Comparison of ENCODE assay signal across 19 mouse cellular contexts in the genomic region with DNA sequence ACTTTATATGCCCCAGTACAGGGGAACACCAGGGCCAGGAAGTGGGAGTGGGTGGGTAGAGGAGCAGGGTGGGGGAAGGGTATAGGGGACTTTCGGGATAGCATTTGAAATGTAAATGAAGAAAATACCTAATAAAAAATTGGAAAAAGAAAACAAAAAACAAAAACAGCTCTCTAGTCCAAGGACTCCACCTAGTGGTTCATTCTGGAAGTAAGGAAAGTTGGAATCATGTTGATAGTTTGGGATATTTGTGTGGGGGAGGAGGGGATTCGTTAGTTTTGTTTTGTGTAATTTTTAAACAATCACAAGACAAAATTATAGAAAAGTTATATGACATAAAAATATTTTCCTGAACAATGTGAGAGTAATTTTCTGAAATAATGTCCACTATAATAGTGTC. TPM values are rescaled to one million over a fixed set of nuclear protein-coding genes. Genes with fewer than 3 reads are reported as not detected.
DNase-seq lines count a peak whose midpoint lies in the region; ATAC-seq and TF ChIP-seq lines count a peak whose summit lies in the region.
"Not testable (repeated sequence)": the region's sequence is repeated elsewhere in the genome, so short reads cannot be mapped to it uniquely, and the experiment has no call there.
"Had no signal": no experiment of that assay in that cellular context is flagged by ENCODE, and none has a peak within 500 bp of the region (broad histone marks: within the 10 kb centered on the region; RNA-seq: fewer than 3 reads in every experiment).

No protein-coding gene starts in this region.

- peak; percentile 10 for DNase-seq in ES-CJ7 (ENCODE audit: low read depth, low spot score)
- not testable (repeated sequence) for DNase-seq in gastrocnemius, adult 2 months; liver, postnatal 0 days
- peak; percentile 39 for DNase-seq in kidney, adult 2 months
- peak; percentile 50 for DNase-seq in mesoderm, embryonic 11.5 days (ENCODE audit: low read depth, low spot score)

- H3K9ac ChIP-seq in liver, postnatal 0 days (replicated peaks), result not testable (repeated sequence)

- not testable (repeated sequence) for H3K36me3 ChIP-seq in kidney, adult 2 months (ENCODE audit: control insufficient read depth, insufficient read depth, low read length); liver, postnatal 0 days (replicated peaks; ENCODE audit: insufficient read depth, low read length)

- not testable (repeated sequence) for H3K27ac ChIP-seq in bone marrow, adult 2 months (ENCODE audit: control insufficient read depth, insufficient read depth, low read depth, low read length, poor library complexity); cortical plate, adult 2 months (ENCODE audit: insufficient read depth, low read length); gastrocnemius, adult 2 months; kidney, adult 2 months (ENCODE audit: insufficient read depth, low read depth, low read length); liver, postnatal 0 days (ENCODE audit: low read depth)

- WGBS in bone marrow, adult 2 months, result 3% methylated on average over 2 of the region's 2 CpGs
- 0% methylated on average over 2 of the region's 2 CpGs for WGBS in kidney, adult 2 months
- WGBS in liver, postnatal 0 days (ENCODE audit: insufficient replicate concordance), result 2% methylated on average over 2 of the region's 2 CpGs

- TF ChIP-seq CTCF in bone marrow, adult 2 months (IDR thresholded peaks at IDR 0.05; ENCODE audit: control insufficient read depth, insufficient read depth, low read length), result 0 out of 2 replicates have a peak, but pooled peaks have one; percentile 3
- TF ChIP-seq CTCF in cortical plate, adult 2 months (IDR thresholded peaks at IDR 0.05; ENCODE audit: extremely low read depth, insufficient read depth, low read length), result peak; percentile 35; the same call in 1 of the 2 replicates
- peak; percentile 86 for TF ChIP-seq CTCF in gastrocnemius, adult 2 months (IDR thresholded peaks at IDR 0.05)
- TF ChIP-seq CTCF in kidney, adult 2 months (conservative IDR thresholded peaks at IDR 0.05; ENCODE audit: insufficient read depth, insufficient read length, low read depth, low read length), result 0 out of 2 replicates have a peak, but pooled peaks have one; percentile 28
- TF ChIP-seq CTCF in liver, postnatal 0 days (IDR thresholded peaks at IDR 0.05; ENCODE audit: low read depth), result peak; percentile 72

- H3K27me3 ChIP-seq in kidney, adult 2 months (replicated peaks; ENCODE audit: control insufficient read depth, insufficient read depth, low read length); liver, postnatal 0 days (ENCODE audit: insufficient read depth, low read length): not testable (repeated sequence)

- not testable (repeated sequence) for ATAC-seq in liver, postnatal 0 days

- intact Hi-C loops in gastrocnemius, adult 2 months (cut with DNase I), result loop anchor here (2.0 kb wide), 1 partner anchor 351 kb away; no protein-coding TSS in a partner anchor

- TF ChIP-seq POLR2A in bone marrow, adult 2 months (IDR thresholded peaks at IDR 0.05; ENCODE audit: borderline replicate concordance, control insufficient read depth, low read depth, low read length); cortical plate, adult 2 months (IDR thresholded peaks at IDR 0.05; ENCODE audit: extremely low read depth, insufficient read depth, low read length); kidney, adult 2 months (IDR thresholded peaks at IDR 0.05; ENCODE audit: low read depth, low read length): not testable (repeated sequence)

- H3K4me3 ChIP-seq in bone marrow, adult 2 months (replicated peaks; ENCODE audit: control insufficient read depth, low read depth, low read length); cortical plate, adult 2 months (ENCODE audit: insufficient read depth, low read length); gastrocnemius, adult 2 months; kidney, adult 2 months (ENCODE audit: insufficient read depth, low read depth, low read length); liver, postnatal 0 days (ENCODE audit: low read depth, low read length): not testable (repeated sequence)

- not testable (repeated sequence) for TF ChIP-seq EP300 in liver, postnatal 0 days (IDR thresholded peaks at IDR 0.05; ENCODE audit: low read depth)

- not testable (repeated sequence) for H3K4me1 ChIP-seq in bone marrow, adult 2 months (ENCODE audit: control insufficient read depth, insufficient read depth, low read length); cortical plate, adult 2 months (ENCODE audit: control insufficient read depth, insufficient read depth, low read length); kidney, adult 2 months (ENCODE audit: control insufficient read depth, insufficient read depth, low read length); liver, postnatal 0 days (ENCODE audit: insufficient read depth)

- not testable (repeated sequence) for H3K9me3 ChIP-seq in liver, postnatal 0 days (ENCODE audit: low read length)

- not testable (repeated sequence) for H3K4me2 ChIP-seq in liver, postnatal 0 days (ENCODE audit: low read depth, low read length)

RNA-seq across cellular contexts. Expression of a gene that starts 3.4 kb away (rescaled TPM):
- 51.0 and 66.0 TPM in 2 replicates for polyA plus RNA-seq in bone marrow, adult 2 months (2011; ENCODE audit: insufficient read depth, insufficient read length, low replicate concordance, missing spikeins)
- polyA plus RNA-seq in cortical plate, adult 2 months (2012; rRNA removed), result 34.6 and 36.1 TPM in 2 replicates
- 10 to 100 TPM; 15.2 to 22.4 TPM for total RNA-seq in gastrocnemius, adult 2 months (2021)
- 7.6 and 10.9 TPM in 2 replicates for polyA plus RNA-seq in kidney, adult 2 months (2012; rRNA removed)
- polyA plus RNA-seq in liver, postnatal 0 days (2015; fragmentation: Nextera tagmentation; extraction: Ambion mirVana), result 45.0 and 47.6 TPM in 2 replicates

RNA-seq across cellular contexts. Expression of a gene that starts 12.0 kb away (rescaled TPM):
- polyA plus RNA-seq in bone marrow, adult 2 months (2011; ENCODE audit: insufficient read depth, insufficient read length, low replicate concordance, missing spikeins), result not detected in 2 replicates
- polyA plus RNA-seq in cortical plate, adult 2 months (2012; rRNA removed), result not detected in 2 replicates
- total RNA-seq in gastrocnemius, adult 2 months (2021), result not detected
- polyA plus RNA-seq in kidney, adult 2 months (2012; rRNA removed), result not detected in 2 replicates
- polyA plus RNA-seq in liver, postnatal 0 days (2015; fragmentation: Nextera tagmentation; extraction: Ambion mirVana), result not detected in 2 replicates
- total RNA-seq: adrenal gland, postnatal 4 days; G1E; gastrocnemius, postnatal 25 days; heart, postnatal 36 days had no signal
- polyA plus RNA-seq: embryonic facial prominence, embryonic 12.5 days; G1E; heart, embryonic 11.5 days; inflammation-experienced regulatory T-cells, adult 6 months; kidney, embryonic 16.5 days; limb, embryonic 13.5 days; lung, embryonic 15.5 days; midbrain, embryonic 12.5 days; spleen, adult 2 months had no signal

RNA-seq across cellular contexts. Expression of a gene that starts 24.1 kb away (rescaled TPM):
- polyA plus RNA-seq in bone marrow, adult 2 months (2011; ENCODE audit: insufficient read depth, insufficient read length, low replicate concordance, missing spikeins), result 19.1 and 33.2 TPM in 2 replicates
- 77.2 and 82.2 TPM in 2 replicates for polyA plus RNA-seq in cortical plate, adult 2 months (2012; rRNA removed)
- total RNA-seq in gastrocnemius, adult 2 months (2021), result 10 to 100 TPM; 26.5 to 35.1 TPM
- 77.2 and 84.6 TPM in 2 replicates for polyA plus RNA-seq in kidney, adult 2 months (2012; rRNA removed)
- 103 and 120 TPM in 2 replicates for polyA plus RNA-seq in liver, postnatal 0 days (2015; fragmentation: Nextera tagmentation; extraction: Ambion mirVana)

RNA-seq across cellular contexts. Expression of a gene that starts 54.0 kb away (rescaled TPM):
- polyA plus RNA-seq in bone marrow, adult 2 months (2011; ENCODE audit: insufficient read depth, insufficient read length, low replicate concordance, missing spikeins), result 5.7 and 11.2 TPM in 2 replicates
- 7.6 and 8.2 TPM in 2 replicates for polyA plus RNA-seq in cortical plate, adult 2 months (2012; rRNA removed)
- 1 to 10 TPM; 4.1 to 4.2 TPM for total RNA-seq in gastrocnemius, adult 2 months (2021)
- polyA plus RNA-seq in kidney, adult 2 months (2012; rRNA removed), result 5.4 and 6.4 TPM in 2 replicates
- polyA plus RNA-seq in liver, postnatal 0 days (2015; fragmentation: Nextera tagmentation; extraction: Ambion mirVana), result 3.9 and 5.0 TPM in 2 replicates

Comparison
In these comparisons a context has a peak if more than half of its experiments do, and no peak if none do; other contexts are left out.
1. CTCF ChIP-seq: peak in every context shown above with its lines; median percentile 86 in gastrocnemius, adult 2 months; 72 in liver, postnatal 0 days; 35 in cortical plate, adult 2 months; 28 in kidney, adult 2 months; 3 in bone marrow, adult 2 months.